Mouse (Mus musculus): ENCODE measurements around the gene Hyal2.

Gene Hyal2

DNA sequence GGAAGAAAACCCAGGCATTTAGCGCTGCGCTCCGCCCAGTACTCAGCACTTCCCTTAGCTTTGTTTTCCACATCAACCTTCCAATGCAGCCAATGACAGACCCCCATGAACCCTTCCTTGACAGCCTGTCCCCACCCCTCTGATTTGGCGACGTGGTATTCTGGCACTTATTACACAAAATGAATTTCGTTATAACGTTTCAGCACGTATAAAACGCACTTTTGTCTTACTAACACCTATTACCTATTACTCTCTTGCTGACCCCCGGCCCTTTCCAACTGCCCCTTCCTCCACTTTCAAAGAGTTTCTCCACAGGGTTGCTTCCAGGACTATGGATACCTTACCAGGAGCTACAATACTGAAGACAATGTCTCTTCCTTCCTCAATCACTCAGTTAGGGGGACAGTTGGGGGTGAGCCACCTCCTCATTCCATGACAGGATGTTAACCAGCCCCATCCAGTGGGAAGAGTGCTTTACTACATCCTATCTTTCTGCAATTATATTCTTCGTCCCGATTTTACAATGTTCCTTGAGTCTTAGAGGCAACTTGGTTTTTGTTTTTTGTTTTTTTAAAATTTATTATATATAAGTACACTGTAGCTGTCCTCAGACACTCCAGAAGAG lies 45.3 kb downstream of the Hyal2 start:
- DNase-seq (ENCODE audit: low spot score): no peak

- DNase-seq (ENCODE audit: low spot score): no peak
Observed at GRCm38 (mm10) chr9:107615035-107615434, 47.3 kb downstream of the Hyal2 start.

GRCm38 (mm10) chr9:107617461-107617860 lies 49.7 kb downstream of the Hyal2 start:
- no peak for DNase-seq (ENCODE audit: low spot score)

DNA sequence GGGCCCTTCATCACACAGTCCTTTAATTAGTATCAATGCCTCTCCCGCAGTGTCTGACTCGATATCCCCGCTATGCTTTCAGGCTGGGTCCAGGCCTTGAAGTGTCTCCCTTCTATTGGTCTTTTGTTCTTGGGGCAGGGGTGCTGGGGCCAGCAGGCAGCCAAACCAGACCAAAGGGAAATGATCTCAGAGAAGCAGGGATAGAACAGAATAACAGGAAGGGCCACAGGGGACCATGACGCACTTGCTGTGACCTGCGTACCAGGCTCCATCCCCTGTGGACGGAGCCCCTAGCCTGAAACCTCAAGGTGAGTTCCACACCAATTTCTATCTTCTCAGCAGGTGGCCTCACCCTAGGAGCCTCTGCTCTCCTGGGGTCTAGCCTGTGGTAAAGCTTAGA lies 50.4 kb downstream of the Hyal2 start:
- no peak for DNase-seq (ENCODE audit: low spot score)

- DNase-seq (ENCODE audit: low spot score): no peak
Observed at GRCm38 (mm10) chr9:107618778-107619545, 51.2 kb downstream of the Hyal2 start.

- no peak for DNase-seq (ENCODE audit: low spot score)
Observed at GRCm38 (mm10) chr9:107619546-107619879, 51.8 kb downstream of the Hyal2 start.

DNA sequence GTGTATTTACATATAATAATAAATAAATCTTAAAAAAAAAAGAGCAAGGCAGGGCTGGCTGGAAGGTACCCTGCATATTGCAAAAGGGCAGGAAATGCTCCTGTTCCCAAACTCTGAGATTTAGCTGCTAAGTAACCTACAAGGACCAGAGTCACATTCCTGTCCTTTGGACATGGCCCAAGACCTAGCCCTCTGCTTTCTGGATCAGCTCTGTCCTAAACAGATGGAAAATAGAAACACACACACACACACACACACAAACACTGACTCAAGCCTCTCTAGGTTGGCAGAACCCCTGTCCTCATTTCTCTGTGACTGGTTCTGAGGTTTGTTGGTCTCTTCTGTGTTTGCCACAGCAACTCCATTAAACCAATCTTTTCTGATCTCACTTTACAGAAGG lies 53.2 kb downstream of the Hyal2 start:
- no peak for DNase-seq (ENCODE audit: low spot score)

Data from ovary, postnatal 10 days (tissue).